Mouse (Mus musculus) heart, embryonic 10.5 days (tissue): ENCODE data around the gene Lactb. TPM values are rescaled to one million over a fixed set of nuclear protein-coding genes. Genes with fewer than 3 reads are reported as not detected.

Experiments used
- polyA plus RNA-seq: library from polyadenylated mRNA; unstranded; fragments of >200 nt; fragmentation: Nextera tagmentation; extraction: Ambion mirVana; gene quantifications from 2 replicates; pipeline ENCODE4 v1.2.1, GENCODE M21; 2016

Lactb gene
- polyA plus RNA-seq, 1 experiment from 2014 or later, result 11.4 TPM

Other genes starting within 250 kb of the Lactb start
- gene Aph1b, start 180.0 kb downstream of the Lactb start, polyA plus RNA-seq, result 7.7 and 7.9 TPM in 2 replicates
- 0.53 and 0.69 TPM in 2 replicates for gene Gm10647, start 178.4 kb downstream of the Lactb start, polyA plus RNA-seq
- 1.5 and 2.4 TPM in 2 replicates for gene Aph1c, start 140.8 kb downstream of the Lactb start, polyA plus RNA-seq
- 21.1 and 21.3 TPM in 2 replicates for gene Rab8b, start 55.8 kb downstream of the Lactb start, polyA plus RNA-seq
- 626 and 705 TPM in 2 replicates for gene Rps27l, start 29.4 kb downstream of the Lactb start, polyA plus RNA-seq
- gene Tpm1, start 73.9 kb upstream of the Lactb start, polyA plus RNA-seq, result 2,990 and 4,096 TPM in 2 replicates